Mouse (Mus musculus) neural tube, embryonic 10.5 days (tissue): ENCODE results near the gene Grip1.
A peak's percentile ranks its signal among the peaks of the same experiment; 100 is the strongest.

Experiments used
- DNase-seq: peaks from one replicate; pipeline ENCODE4 v3.0.0-alpha.2; 2017; ENCODE audit warnings: low spot score; ENCODE audit errors: extremely low spot score

Gene Grip1

DNA sequence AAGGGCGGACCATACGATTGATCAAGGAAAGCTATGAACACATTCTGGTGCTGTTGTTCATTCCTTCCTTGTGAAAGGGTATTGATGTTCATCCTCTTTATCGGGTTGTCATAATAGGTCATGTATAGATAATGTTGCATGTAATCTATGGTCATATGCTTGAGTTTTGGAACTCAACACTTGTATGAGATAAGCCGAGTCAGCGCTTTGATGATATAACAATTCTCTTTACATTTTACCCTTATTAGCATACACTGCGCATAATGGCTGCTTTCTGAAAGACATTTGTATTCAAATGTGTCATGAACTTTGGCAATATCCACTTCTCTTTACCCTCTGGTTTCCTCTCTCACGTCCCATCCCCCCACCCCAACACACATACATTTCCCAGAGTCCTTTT is 111.2 kb downstream of the Grip1 start:
- no peak for DNase-seq

DNA sequence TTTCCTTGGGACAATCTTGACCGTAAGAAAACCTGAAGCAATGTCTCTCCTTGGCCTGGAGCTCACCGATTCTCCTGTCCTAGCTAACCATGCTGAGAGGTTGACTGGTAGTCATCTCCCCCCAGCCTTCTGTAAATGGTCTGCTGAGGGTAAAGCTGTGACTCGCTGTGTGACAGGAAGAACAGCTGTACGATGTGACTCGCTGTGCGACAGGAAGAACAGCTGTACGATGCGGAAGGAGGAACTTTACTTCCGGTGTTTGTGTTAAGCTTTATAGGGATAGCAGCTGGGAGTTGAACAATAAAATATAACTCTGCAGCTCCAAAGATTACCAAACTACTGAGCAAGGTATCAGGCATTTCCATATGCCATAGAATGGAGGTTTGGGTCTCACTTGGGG is 119.5 kb downstream of the Grip1 start:
- no peak for DNase-seq

- DNase-seq, result no peak
Measured at GRCm38 (mm10) chr10:119575780-119576179, 122.2 kb downstream of the Grip1 start.

GRCm38 (mm10) chr10:119580024-119580423 is 126.4 kb downstream of the Grip1 start:
- DNase-seq, result no peak

DNA sequence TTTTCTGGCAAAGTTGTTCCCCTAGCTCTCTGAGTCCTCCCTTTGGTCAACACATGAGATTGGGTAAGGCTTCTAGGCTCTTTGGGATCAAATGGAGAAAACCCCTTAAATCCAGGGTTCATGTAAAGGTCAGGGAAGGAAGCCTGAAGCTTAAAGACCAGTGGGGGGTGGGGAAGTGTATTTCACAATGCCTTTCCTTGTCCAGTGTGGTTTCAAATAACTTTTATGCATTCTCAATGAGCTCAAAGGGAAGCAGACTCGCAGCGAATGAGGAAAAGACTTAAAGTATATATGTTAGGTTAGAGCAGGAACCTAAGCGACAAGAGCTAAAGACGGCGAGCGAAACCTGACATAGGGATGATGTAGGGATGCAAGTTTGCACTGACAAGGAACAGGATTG is 131.0 kb downstream of the Grip1 start:
- peak; percentile 30 for DNase-seq

GRCm38 (mm10) chr10:119586976-119587375 is 133.3 kb downstream of the Grip1 start:
- DNase-seq, result no peak

DNA sequence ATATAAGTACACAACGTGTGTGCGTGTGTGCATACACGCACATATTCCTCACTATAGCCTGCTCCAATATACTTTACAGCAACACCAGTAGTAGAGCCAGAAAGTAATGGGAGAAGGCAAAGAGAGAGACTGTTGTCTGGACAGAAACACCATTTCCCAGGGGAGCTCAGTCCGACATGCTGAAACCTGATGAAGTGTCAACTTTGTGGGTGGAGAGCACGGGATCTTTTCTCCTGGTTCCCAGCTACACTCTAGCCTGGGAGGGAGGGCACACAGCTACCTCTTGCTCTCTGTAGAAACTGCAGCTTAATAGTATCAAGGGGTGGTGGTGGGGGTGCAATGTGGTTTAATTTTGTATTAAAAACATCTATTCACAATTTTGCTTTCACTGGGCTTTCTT is 143.2 kb downstream of the Grip1 start:
- DNase-seq, result no peak

- DNase-seq, result no peak
Measured at GRCm38 (mm10) chr10:119607501-119607900, 153.9 kb downstream of the Grip1 start.

GRCm38 (mm10) chr10:119608998-119609397 is 155.4 kb downstream of the Grip1 start:
- no peak for DNase-seq

DNA sequence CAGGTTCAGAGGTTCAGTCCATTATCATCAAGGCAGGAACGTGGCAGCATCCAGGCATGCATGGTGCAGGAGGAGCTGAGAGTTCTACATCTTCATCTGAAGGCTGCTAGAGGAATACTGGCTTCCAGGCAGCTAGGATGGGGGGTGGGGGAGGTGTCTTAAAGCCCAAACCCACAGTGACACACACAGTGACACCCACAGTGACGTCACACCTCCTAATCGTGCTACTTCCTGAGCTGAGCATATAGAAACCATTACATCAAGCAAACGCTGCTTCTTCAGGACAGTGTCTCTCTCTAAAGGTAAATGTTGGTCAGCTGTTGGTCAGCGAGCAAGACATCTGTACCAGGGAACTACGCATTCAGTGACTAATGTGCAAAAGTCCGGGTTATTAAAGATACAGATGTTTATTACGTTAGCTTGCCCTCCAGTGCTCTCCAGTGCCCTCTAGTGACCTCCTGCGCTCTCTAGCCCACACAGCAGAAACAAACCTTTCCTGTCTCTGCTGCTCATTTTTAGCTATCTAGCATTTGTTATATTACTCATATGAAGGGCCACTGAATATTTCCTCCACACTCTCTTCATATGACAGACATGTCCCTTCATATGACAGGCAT is 156.8 kb downstream of the Grip1 start:
- no peak for DNase-seq

GRCm38 (mm10) chr10:119612034-119612433 is 158.4 kb downstream of the Grip1 start:
- no peak for DNase-seq

- DNase-seq, result no peak
Measured at GRCm38 (mm10) chr10:119614726-119615125, 161.1 kb downstream of the Grip1 start.

DNA sequence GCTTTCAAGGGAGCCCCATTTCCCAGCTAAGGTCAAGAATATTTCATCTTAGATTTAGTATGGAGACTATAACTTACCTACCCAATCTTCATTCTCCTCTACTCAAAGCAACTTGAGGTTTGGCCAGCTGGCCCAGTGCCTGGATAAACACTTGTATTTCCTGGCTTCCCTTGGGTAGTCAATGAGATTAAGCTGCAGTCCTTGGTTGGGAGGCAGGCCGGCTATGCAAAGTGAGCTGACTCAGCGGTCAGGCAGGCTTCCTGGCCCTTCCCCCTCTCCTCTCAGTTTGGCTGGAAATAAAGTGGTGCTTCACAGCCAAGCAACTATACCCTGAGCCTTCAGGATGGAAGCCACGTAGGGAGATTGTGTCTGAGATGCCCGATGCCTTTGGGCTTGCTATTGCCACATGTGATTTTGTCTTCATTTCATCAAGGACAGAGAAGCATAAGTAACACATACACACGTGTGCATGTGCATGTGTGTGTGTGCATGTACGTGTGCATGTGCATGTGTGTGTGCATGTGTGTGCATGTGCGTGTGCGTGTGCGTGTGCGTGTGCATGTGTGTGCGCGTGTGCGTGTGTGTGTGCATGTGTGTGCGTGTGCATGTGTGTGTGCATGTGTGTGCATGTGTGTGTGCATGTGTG is 161.7 kb downstream of the Grip1 start:
- DNase-seq, result peak; percentile 36

DNA sequence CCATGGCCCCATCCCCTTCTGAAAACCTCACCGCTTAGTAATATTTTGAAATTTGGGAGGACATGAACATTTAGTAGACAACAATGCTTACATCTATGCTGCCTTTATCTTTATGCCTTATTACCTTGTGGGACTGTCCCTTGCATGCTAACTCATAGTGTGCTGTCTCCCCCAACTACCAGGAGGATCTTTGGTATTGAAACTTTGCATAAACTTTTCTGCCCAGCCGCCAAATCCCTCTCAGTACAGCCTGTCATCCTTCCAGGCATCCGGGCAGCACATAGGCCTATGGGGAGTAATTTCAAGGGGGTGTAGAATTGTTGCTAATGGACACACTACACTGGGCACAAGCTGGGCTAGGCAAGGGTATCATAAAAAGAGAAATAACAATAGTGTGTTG is 162.4 kb downstream of the Grip1 start:
- no peak for DNase-seq

- DNase-seq, result no peak
Measured at GRCm38 (mm10) chr10:119628656-119629055, 175.0 kb downstream of the Grip1 start.

GRCm38 (mm10) chr10:119630401-119630800 is 176.8 kb downstream of the Grip1 start:
- no peak for DNase-seq

GRCm38 (mm10) chr10:119631966-119632365 is 178.3 kb downstream of the Grip1 start:
- DNase-seq, result no peak

DNA sequence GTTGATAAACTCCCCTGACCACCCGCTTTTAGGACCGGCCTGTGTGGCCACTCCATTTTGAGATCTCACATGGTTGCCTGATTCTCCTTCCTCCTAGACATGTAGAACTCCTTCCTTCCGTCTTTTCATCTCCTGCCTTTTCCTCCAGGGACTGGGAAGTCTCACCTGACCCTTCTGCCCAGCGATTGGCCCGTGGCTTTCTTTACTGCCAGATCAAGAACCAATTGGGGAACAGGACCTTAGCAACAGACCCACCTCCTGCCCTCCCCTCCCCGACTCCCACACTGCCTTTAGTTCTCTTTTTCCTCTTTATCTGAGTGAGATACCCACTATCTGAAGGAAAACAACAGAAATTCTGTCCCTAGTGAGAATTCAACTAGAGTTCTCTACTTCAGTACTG is 180.9 kb downstream of the Grip1 start:
- no peak for DNase-seq

DNA sequence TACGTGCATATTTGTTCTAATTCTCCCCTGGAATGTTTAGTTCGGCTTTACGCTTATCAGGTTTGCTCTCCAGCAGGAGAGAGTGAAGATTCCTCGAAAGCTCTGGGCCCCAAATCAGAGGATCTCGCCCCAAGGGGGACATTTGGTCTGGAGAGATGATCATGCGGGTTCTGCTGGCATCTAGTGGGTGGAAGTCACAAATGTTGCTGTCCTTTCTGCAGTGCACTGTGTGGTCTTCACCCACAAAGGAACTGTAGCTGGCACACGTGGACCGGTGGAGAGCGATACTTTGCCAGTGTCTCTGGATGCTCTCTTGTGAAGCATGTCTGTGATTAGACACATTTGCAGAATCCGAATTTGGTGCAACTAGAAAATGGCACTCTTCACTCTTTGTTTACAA is 186.9 kb downstream of the Grip1 start:
- no peak for DNase-seq

DNA sequence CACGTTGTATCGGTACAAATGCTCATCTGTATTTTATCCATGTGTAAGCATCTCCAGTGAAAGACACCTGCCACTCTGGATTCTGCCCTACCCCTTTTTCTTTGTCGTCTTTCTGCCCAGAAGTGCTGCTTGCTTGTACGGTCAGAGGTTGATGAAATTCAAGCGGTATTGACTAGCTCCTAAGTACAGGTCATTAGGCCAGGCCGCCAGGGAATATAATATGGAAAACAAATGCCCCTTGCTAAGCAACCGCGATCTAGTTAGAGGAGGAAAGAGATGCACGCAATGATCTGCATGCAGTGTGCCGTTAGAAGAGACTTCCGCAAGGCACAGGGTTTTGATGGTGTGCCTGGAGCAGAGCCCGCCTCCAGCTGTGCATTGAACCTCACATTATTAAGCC is 187.4 kb downstream of the Grip1 start:
- no peak for DNase-seq

DNA sequence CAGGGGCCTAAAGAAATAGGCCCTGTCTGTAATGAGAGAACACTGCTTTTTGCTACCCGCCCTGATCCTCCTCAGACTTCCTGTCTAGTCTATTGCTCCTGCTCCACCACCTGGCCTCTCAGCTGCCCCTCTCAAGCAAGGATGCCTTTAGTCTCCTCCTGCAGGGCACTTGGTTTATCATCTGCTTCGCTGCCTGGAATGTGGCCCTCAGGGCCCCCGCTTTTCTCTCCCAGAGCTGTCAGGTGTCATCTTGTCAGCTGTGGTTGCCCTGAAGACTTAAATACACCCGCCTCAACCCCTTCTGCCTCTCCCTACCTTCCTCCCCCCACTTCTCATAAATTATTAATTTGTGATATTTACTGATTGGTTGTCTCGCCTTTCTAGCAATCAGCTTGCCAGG is 190.7 kb downstream of the Grip1 start:
- DNase-seq, result no peak

- DNase-seq, result peak; percentile 75
Measured at GRCm38 (mm10) chr10:119646500-119647439, 193.1 kb downstream of the Grip1 start.
